Mouse (Mus musculus) gonadal fat pad, adult 2 months (tissue): ENCODE data around the gene Smyd1. TPM values are rescaled to one million over a fixed set of nuclear protein-coding genes. Genes with fewer than 3 reads are reported as not detected.
A peak's percentile ranks its signal among the peaks of the same experiment; 100 is the strongest.

Experiments
- DNase-seq: peaks from one replicate; pipeline ENCODE4 v3.0.0-alpha.2; 2012; ENCODE audit warnings: low read depth
- polyA plus RNA-seq: library from polyadenylated mRNA; depleted of rRNA; stranded (reverse); fragments of >200 nt; gene quantifications from 2 replicates; pipeline ENCODE4 v1.2.3, GENCODE M21; 2012

Gene Smyd1
- polyA plus RNA-seq, 1 experiment = 0.85 TPM

DNA sequence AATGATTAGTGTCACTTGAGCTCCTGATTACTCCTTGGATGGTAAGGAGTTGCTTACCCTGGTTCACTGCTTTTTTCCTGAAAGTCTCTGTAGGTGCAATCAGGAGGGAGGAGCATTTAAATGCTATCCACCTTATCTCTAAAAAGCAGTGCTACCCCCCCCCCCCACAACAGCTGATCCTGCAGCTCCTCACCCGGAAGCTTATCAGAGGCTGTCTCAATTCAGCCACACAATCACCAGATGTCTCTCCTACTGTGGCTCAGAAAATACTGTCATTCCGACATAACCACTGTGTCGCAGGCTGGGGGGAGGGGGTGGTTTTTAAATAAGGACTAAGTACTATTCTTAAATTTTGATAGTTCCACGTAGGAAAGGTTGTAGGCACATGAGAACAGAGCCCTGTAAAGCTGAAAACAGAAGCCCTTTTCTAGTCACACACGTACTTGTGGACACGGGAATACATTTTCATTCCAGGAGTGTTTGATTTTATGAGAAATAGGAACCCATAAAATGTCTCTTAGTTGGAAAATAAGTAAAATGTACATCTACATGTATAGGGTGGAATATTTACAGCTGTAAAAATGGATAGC, 61.9 kb downstream of the Smyd1 start:
- no peak for DNase-seq

DNA sequence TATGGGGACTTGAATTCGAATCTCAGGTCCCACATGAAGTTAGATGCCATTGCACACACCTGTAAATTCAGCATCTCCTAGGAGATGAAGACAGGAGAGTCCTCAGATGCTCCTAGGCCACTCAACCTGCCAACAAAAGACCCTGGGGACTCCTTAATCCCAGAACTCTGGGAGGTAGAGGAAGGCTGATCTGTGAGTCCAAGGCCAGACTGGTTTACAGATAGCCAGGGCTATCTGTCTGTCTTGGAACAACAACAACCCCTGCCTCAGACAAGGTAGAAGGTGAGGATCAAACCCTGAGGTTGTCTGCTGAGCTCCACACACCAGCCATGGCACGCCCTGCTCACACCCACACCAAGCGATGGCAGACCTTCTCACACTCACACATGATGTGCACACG, 62.9 kb downstream of the Smyd1 start:
- no peak for DNase-seq

DNA sequence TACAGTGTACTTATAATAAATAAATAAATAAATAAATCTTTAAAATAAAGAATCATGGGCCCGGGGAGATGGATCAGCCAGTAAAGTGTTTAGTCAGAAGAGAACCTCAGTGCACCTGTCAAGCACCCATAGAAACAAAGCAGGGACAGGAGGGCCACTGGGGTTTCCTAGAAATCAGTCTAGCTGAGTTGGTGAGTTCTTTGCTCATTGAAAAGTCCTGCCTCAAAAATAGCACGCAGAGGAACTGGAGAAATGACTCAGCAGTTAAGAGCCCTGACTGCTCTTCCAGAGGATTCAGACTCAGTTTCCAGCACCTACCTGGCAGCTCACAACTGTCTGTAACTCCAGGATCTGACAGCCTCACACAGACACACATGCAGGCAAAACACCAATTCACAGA, 63.5 kb downstream of the Smyd1 start:
- DNase-seq = no peak

DNA sequence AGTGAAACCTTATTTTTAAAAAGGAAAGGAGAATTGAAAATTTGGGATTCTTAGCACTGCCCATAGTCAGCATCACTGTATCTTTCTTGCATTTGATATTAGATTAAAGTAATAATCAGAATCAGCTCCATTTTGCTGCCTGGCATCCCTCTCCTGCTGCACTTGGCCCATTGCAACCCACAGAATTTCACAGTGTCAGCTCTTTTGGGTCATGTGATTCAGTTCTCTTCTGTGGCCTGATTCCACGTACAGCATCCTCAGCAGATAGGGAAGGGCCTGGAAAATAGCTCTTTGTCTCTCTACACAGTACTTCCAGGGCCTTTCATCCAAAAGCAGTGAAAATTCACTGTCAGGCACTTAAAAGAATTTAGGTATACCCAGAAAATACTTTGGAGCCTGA, 64.7 kb downstream of the Smyd1 start:
- DNase-seq = no peak

DNA sequence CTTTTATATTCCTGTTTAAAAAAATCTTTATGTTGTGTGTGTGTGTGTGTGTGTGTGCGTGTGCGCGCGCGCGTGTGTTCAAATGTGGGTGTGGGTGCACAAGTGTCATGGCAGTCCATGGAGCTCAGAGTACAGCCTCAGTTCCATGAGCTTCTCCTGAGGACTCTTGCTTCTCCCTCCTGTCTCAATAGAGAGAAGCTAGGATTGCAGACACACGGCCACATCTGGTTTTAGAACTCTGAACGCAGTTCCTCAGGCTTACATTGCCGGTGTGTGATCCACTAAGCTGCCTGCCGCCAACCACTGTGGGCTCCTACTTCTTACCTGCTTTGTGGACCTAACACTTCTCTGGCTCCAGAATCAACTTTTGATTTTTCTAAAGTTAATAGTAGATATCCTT, 65.9 kb downstream of the Smyd1 start:
- no peak for DNase-seq

DNA sequence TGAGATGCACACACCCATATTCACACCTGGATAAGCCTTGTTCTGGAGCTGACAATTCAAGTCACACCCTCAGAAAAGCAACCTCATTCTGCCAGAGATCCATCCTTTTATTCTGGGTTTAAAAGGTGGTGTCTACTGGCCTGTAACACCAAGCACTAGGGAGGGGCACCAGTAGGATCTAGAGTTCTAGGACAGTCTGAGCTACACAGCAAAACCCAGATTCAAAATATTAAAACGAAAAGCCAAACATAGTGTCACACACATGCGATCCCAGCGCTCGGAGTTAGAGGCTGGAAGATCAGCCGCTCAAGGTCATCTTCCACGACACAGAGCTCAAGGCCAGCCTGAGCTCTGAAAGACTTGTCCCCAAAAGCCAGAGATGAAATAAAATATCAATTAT, 67.6 kb downstream of the Smyd1 start:
- DNase-seq = no peak

DNA sequence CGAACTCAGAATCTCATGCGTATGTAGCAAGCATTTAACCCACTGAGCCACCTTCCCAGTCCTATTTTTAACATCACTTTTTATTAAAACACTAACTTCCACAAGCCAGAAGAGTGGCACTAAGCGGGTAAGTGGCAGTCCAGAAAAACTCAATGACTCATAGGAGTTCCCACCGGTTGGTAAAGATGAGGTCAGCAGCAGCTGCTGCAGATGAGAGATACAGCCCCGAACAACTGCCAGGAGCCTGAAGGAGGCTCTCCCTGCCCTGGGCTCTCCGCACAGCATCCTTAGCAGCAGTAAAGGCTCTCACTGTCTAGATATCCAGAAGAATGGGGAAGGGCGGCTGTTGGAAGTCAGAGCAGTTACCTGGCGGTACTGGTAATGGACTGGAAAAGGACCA, 71.1 kb downstream of the Smyd1 start:
- DNase-seq = no peak

DNA sequence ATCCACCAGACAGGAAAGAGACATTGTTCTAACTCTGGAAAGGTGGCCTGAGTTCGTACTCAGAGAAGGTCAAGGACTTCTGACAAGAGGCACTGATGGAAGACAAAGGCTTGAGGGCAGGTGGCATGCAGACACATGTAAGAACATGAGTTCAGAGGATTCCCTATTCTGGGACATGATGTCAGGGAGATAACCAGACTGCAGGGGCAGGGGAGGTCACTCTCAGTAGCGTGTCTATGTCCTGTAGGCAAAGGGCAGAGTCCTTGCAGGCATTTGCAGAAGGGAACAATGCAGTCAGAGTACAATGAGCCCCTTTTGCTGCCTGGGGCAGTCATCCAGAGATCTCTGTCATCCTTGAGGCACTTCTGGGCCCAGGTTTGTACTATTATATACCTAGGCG, 72.4 kb downstream of the Smyd1 start:
- no peak for DNase-seq

DNA sequence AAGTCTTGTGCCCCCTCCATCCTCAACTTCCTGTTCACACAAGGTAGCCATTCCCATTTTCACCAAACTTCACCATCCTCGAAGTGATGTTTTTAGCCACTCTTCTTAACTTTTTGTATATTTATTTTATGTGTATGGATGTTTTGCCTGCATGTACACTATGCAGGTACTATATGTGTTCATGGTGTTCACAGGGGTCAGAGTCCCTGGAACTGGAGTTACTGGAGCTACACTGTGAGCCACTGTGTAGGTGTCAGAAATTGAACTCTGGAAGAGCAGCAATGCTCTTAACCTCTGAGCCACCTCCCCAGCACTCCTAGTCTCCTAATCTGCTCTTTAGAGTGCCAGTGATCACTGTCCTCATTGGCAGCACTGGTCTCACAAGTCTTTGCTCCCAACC, 73.6 kb downstream of the Smyd1 start:
- DNase-seq = no peak

DNA sequence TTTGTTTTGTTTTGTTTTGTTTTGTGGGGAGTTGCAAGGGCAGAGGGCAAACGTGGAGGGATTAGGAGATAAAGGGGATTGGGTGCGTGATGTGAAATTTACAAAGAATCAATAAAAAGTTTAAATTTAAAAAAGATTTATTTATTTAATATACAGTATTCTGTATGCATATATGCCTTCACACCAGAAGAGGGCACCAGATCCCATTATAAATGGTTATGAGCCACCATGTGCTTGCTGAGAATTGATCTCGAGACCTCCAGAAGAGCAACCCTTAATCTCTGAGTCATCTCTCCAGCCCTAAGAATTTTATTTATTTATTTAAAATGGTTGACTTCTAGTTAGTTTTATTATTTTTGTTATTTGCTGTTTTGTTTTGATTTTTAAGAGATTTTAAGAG, 78.8 kb downstream of the Smyd1 start:
- DNase-seq = no peak

DNA sequence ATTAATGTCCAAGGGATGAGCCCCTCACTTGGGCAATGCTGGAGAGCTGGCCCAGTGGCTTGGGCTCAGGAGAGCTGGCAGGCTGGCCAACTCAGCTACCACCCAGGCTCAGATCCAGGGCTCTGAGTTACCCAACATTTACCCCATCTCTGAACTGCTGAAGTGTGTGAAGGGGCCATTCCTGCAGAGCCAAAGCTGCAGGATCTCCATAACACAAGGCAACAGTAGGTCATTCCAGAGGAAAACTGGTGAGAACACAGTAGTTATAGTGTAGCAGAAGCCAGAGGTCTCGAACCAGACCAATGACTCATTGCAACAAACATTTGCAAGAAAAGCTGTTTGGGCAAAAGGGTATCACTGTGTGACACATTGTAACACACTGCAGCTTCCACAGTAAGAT, 79.2 kb downstream of the Smyd1 start:
- DNase-seq = no peak

DNA sequence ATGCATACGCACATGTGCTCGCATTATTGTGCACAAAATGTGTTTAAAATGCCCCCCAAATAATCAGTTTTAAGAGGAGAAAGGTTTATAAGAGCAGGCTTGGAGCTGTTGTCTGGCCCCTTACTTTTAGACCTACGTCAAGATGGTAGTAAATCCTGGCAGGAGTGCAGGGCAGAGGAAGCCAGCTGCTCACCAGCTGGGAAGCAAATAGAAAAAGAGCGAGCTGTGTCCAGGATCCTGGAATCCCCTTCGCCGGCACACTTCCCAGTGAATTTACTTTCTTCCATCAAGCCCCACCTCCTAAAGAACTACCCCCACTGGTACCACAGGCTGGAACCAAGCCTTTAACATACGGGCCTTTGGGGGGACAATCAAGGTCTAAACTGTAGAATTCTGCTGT, 81.2 kb downstream of the Smyd1 start:
- no peak for DNase-seq

DNA sequence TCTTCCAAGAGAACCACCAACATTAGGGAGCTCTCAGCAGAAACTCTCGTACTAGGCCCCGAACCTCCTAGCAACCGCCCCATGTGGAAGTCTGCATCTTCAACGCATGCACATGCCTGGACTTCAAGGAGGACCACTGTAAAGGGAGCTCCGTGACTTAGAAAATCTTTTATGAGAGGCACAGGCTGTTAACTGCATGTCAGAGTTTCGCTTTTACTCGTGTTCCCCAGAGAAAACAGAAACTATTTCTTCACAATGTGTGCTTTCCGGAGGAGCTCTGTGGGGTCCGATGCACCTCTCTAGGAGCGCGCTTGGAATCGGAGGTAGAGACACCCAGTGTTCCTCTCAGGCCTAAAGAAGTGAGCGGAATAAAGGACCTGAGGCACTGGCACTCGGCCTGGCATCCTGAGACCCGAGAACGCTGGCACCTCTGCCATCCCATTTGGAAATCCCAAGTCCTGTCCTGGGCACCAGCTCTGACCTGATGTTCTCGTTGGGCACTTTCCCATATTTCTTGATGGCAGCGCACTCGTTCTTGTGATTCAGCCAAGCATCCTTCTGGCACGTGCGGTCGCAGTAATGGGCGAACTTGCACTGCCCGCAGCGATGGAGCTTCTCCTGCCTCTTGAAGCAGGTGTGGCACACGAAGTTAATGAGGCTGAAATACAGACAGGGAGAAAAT, 82.8 kb downstream of the Smyd1 start:
- no peak for DNase-seq

DNA sequence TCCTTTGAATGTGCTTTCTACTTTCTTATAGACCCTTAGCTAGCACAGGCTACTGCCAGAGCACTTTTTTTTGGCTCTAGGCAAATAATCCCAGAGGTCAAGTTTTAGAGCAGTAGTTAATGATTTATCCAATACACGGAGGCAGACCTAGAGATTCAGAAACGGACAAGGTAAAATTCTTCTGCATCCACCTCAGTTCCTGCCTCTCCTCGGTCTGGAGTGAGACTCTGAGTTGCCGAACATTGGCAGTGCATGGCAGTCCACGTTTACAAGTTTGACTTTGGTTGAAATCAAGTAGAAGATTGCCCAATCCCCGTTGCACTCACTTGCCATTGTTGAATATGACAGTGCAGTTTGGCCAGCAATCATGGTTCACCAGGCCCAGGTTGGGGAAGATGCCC, 85.0 kb downstream of the Smyd1 start:
- no peak for DNase-seq

DNA sequence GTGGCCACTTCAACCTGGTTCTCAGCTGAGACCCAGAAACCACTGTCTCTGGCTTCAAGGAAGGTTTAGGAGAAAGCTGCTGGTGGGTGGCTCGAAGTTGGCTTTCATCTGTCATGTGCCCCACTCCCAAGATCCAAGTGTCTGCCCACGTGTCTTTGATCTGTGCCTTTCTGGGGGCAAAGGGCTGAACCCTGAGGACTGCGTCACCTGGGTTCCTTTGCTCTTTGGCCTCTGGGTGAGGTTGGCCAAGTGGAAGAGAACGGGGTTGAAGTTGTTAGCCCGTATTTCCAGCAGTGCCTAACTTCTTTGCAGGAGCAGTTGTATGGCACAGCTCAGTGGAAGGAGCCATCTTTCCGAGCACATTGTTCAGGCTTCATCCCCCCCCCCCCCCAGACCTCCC, 85.5 kb downstream of the Smyd1 start:
- no peak for DNase-seq

DNA sequence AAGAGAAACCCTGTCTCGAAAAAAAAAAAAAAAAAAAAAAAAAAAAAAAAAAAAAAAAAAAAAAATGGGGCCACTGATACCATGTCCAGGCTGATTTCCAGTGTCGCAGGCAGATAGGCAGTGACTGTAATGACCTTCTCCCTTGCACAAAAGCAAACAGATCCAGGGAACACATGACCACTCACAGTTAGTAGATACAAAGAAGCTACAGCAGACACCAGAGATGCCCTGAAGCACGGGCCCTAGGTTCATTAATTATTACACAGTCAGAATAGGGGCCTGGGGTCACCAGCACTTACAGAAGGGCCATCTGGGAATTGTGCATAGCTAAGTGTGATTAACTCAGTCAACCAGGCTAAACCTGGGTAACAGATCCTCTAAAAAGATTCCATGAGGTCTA, 86.1 kb downstream of the Smyd1 start:
- no peak for DNase-seq

DNA sequence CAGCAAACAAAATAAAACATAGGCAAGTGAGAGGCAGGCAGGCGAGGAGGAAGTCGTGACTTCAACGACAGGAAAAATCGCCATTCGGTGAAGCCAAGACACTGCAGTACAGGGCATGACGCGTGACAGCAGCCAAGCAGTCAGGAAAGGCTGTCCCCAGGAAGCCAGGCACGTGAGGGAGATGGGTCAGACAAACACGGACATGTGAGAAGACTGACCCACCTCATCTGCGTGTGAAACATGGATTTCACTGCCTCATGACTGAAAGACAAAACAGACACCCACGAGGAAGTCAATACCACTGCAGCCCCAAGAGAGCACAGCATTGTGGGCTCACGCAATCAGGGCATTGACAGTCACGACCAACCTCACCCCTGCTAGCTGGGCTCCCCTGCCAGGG, 86.9 kb downstream of the Smyd1 start:
- DNase-seq = no peak

DNA sequence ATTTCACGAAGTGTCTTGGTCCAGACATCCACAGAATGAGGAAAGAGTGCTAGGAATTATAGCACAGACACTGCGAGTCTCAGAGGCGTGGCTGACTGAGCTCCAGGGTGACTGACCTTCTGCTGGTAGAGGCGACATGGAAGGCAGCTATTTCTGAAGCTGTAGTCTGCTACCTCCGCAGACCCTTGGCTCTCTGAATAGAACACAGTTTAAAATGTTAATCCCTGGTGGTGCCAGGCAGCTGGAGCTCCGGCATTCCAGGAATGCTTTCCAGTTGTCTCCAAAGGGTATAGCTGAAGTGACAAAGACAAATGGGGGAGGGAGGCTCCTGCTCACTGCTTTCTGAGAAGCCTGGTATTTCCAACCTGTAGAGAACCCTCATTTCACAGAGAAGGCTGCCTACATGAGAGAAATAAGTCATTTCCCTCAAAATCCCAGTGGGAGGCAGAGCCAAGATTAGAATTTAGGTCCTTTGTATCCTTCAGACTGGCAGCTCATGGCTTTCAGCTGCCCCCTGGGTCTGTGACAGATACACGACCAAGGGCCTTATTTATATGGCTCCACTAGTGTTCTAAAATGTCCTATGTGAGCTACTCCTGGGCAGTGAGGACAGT, 94.8 kb downstream of the Smyd1 start:
- DNase-seq = no peak

DNA sequence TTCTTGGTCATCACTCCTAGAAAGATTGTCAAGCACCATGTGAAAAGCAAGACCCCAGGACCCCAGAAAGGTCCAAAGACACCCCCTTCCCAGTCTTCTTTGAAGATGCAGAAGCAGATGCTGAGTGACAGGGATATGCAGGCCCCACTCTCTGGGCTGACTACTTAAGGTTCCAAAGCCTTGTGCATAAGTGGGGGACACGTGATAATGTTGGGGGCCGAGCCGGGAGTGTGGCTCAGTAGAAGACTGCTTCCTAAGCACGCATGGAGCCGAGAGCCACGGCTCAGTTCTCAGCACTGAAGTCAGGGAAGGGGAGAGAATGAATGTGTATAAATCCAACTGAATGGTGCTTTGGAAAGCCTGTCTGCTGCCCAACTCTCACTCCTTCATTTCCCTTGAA, 95.5 kb downstream of the Smyd1 start:
- no peak for DNase-seq

DNA sequence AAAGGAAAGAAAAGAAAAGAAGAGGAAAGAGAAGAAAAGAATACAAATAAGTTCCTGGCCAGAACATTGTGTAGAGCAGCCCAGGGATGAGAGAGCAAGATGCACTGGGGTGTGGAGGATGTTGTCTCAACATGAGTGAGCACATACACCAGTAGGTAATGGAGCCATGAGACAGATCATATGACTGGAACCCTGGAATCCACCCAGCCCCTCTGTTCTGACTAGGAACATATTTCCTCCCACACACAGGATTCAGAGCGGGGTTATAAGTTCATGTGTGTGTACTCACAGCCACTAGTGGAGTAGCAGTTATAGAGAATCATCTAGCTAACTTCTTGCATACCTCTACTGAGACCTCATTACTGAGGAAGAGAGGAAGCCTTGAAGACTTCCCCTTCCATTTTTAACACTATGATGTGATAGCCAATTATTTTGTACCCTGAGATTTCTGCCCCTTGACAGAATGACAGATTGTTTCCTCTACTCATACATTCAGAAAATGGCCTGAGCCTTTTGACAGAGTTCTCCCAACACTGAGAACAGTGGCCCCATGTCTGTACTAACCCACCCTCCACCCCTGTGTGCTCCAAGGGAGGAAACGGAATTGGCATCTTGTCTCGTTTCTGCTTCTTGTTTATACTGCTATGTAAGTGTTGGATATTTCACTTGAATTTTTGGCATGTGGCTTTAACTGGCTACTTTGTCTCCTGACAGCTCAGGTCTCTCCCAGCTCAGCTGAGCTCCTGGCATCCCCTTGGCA, 97.7 kb downstream of the Smyd1 start:
- DNase-seq = peak; percentile 40

DNA sequence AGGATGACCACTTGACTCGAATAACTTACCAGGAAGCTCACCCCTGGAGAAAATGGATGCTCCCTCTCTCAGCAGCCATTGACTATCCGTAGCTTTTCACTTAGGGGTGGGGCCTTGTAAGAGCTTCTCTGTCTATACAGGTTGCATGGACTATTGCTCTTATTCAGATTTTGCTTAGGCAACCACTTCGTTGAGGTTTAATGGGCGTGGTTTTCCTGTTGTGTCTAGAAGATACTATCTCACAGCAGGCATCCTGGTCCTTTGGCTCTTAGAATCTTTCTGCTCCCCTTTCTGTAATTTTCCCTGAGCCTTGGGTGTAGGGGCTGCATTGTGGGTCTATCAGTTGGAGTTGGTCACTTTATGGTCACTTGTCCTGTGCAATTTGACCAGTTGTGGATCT, 100.5 kb downstream of the Smyd1 start:
- DNase-seq = no peak

DNA sequence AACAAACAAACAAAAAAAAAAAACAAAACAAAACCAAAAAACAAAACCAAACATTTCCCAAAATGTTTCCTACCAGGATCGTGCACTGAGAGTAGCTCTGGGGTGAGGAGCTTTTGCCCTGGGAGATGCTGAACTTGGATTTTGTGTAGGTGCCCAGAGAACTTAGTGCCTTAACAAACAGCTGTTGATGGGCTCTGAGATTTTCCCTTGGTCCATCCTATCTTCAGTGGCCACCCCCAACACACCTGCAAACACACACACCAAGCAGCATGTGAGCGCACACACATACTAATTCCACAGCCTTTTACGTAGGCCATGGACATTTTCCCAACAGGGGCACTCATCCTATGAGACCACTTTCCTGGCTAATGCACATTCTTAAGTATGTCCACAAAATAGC, 109.6 kb downstream of the Smyd1 start:
- no peak for DNase-seq

DNA sequence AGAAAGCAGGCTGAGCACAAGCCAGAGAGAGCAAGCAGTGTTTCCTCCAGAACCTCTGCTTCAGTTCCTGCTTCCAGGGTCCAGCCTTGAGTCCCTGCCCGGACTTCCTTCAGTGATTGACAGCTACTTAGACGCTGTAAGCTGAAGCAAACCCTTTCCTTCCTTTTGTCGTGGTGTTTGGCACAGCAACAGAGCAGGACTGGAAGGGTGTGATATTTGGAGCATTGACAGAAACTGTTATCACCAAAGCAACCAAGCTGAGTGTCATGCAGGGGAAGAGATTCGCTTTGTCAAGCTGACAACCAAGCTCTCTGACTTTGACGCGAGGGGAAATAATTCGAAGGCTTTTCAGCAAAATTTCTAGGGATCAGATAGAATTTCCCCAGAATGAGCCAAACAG, 110.1 kb downstream of the Smyd1 start:
- DNase-seq = no peak
